Mouse (Mus musculus) monocyte, adult 59 days (primary cell): ENCODE data around the gene Mtif2. TPM values are rescaled to one million over a fixed set of nuclear protein-coding genes. Genes with fewer than 3 reads are reported as not detected.

ENCODE experiments used
- total RNA-seq, 2 experiments: library from RNA; stranded (reverse); gene quantifications; one replicate each; pipeline ENCODE4 v1.2.4; 2023

The Mtif2 gene
- total RNA-seq: 10 to 100 TPM; 14.4 to 17.6 TPM

GRCm38 (mm10) chr11:29525988-29526794, at the start of gene Mtif2:
Mtif2 (plus strand) TSS chr11:29526408.

GRCm38 (mm10) chr11:29514682-29515412, 11.4 kb upstream of the Mtif2 start, which contains the start of gene Prorsd1:
Prorsd1 (minus strand) TSS chr11:29515033.

GRCm38 (mm10) chr11:29547752-29548503, 21.7 kb downstream of the Mtif2 start, which contains the start of the genes Clhc1 and Rps27a:
Clhc1 (plus strand) TSS chr11:29547950.
Rps27a (minus strand) TSS chr11:29548109.

Other genes with a start within 250 kb of the Mtif2 start
- 100 to 1,000 TPM in 1 of 2 experiments, 10 to 100 TPM in 1; 91.1 to 104 TPM for gene Ccdc88a, start 152.8 kb upstream of the Mtif2 start, total RNA-seq
- 10 to 100 TPM; 12.8 to 13.3 TPM for gene Prorsd1, start 11.4 kb upstream of the Mtif2 start, total RNA-seq
- gene Clhc1, start 21.5 kb downstream of the Mtif2 start, total RNA-seq: not detected
- gene Rps27a, start 21.7 kb downstream of the Mtif2 start, total RNA-seq: 1,000 to 10,000 TPM; 1,162 to 1,346 TPM
- gene Rtn4, start 166.5 kb downstream of the Mtif2 start, total RNA-seq: 100 to 1,000 TPM; 199 to 208 TPM